Mouse (Mus musculus) midbrain, embryonic 12.5 days (tissue): Measurements from ENCODE around the gene 1700014D04Rik. TPM values are rescaled to one million over a fixed set of nuclear protein-coding genes. Genes with fewer than 3 reads are reported as not detected.
A peak's percentile ranks its signal among the peaks of the same experiment; 100 is the strongest.
"Not testable (repeated sequence)": the region's sequence is repeated elsewhere in the genome, so short reads cannot be mapped to it uniquely, and the experiment has no call there.

Experiments
- ATAC-seq: fragments of 200-750 bp; cut with Nextera tagmentation; 2 replicates; pipeline ENCODE4 v1.8.0; 2017; ENCODE audit warnings: low read depth, moderate TSS enrichment, moderate library complexity; ENCODE audit not compliant: low FRiP score
- H3K27ac ChIP-seq: fragments of 300-500 bp; sonication (generic); replicated peaks from 2 replicates; pipeline ENCODE4 v1.5.1; 2016; ENCODE audit warnings: mild to moderate bottlenecking
- H3K27me3 ChIP-seq: fragments of 300-500 bp; sonication (generic); 2 replicates; pipeline ENCODE4 v1.6.1; 2016; ENCODE audit warnings: mild to moderate bottlenecking
- H3K36me3 ChIP-seq: fragments of 300-500 bp; sonication (generic); 2 replicates; pipeline ENCODE4 v1.6.1; 2016
- H3K4me1 ChIP-seq: fragments of 300-500 bp; sonication (generic); 2 replicates; pipeline ENCODE4 v1.6.1; 2016
- H3K4me2 ChIP-seq: fragments of 300-500 bp; sonication (generic); replicated peaks from 2 replicates; pipeline ENCODE4 v1.6.1; 2016; ENCODE audit warnings: mild to moderate bottlenecking, moderate library complexity
- H3K4me3 ChIP-seq: fragments of 300-500 bp; sonication (generic); 2 replicates; pipeline ENCODE4 v1.5.1; 2016; ENCODE audit warnings: mild to moderate bottlenecking
- H3K9ac ChIP-seq: fragments of 300-500 bp; sonication (generic); replicated peaks from 2 replicates; pipeline ENCODE4 v1.6.1; 2016; ENCODE audit warnings: mild to moderate bottlenecking, moderate library complexity
- H3K9me3 ChIP-seq: fragments of 300-500 bp; sonication (generic); 2 replicates; pipeline ENCODE4 v1.6.1; 2016; ENCODE audit warnings: mild to moderate bottlenecking
- WGBS: fragments of 180-500 bp; shearing (Covaris S2); methylation state at CpG from one replicate; pipeline ENCODE4 v1.1.7; 2016; 5-methylcytosine and 5-hydroxymethylcytosine counted together
- polyA plus RNA-seq: library from polyadenylated mRNA; unstranded; fragments of >200 nt; fragmentation: Nextera tagmentation; extraction: Ambion mirVana; gene quantifications from 2 replicates; pipeline ENCODE4 v1.2.1, GENCODE M21; 2016

1700014D04Rik gene
- polyA plus RNA-seq, 1 experiment from 2014 or later = not detected

DNA sequence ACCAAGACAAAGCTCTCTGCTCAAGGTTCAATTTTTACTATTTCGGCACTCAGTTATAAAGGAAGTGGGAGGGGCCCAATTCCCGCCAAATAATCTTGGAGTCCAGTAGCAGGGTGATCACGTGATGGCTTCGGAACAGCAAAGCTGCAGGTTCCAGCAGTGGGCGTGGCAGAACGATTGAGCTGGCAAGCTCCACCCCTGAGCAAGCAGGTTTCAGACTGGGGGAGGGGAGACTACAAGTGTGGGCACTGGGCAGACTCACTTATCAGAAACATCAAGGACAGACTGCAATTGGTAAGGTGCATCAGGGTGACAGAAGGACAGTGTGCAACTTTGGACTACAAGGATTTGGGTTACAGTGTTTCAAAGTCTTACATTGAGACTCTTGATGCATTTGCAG, 12.2 kb downstream of the 1700014D04Rik start:
- H3K4me1 ChIP-seq, H3K27ac ChIP-seq, H3K9ac ChIP-seq, H3K9me3 ChIP-seq, H3K36me3 ChIP-seq, H3K27me3 ChIP-seq, H3K4me3 ChIP-seq, ATAC-seq, H3K4me2 ChIP-seq: not testable (repeated sequence)
- 31% methylated on average over 6 of the region's 6 CpGs for WGBS

- H3K4me3 ChIP-seq = no peak overlapping the region
- 83% methylated on average over 4 of the region's 4 CpGs for WGBS
These were observed 12.6 kb downstream of the 1700014D04Rik start for GRCm38 (mm10) chr13:59733936-59734335.

DNA sequence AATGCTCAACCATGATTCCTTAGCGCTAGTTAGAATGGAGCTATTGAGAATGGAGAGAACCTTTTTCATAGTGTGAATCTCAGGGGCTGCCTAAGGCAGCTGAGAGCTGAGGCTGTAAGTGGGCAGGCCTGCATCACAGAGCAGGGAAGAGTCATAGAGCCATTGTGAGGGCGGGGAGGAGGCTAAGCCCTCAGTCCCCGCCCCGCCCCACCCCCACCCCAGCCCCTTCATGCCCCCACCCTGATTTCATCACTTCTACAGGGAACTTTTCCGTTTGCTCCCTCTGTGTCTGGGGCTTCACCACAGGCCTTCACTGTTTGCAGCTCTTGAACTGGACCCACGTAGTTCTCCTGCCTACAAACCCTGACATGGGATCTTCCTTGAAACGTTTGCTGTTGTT, 14.9 kb downstream of the 1700014D04Rik start, which contains the start of gene Spata31d1d:
Spata31d1d (minus strand) TSS at position 101 of the 400 bp plus-strand sequence.
- H3K36me3 ChIP-seq = no peaks in the 10 kb centered on the region
- H3K4me3 ChIP-seq = no peak within 1 kb of the TSS
- H3K9ac ChIP-seq = no peak within 1 kb of the TSS
- no peak for ATAC-seq
- no peaks in the 10 kb centered on the region for H3K9me3 ChIP-seq
- H3K27me3 ChIP-seq = peaks cover 3% of the 10 kb centered on the region; the same call in 1 of the 2 replicates
- no peaks in the 10 kb centered on the region for H3K4me1 ChIP-seq
- 46% methylated on average over 7 of the region's 7 CpGs for WGBS
- no peak within 1 kb of the TSS for H3K4me2 ChIP-seq
- H3K27ac ChIP-seq = no peak within 1 kb of the TSS

More at GRCm38 (mm10) chr13:59733936-59734335, 12.6 kb downstream of the 1700014D04Rik start:
- Histone ChIP-seq H3K36me3 (no peaks in the 10 kb centered on the region), H3K9me3 (no peaks in the 10 kb centered on the region), H3K4me2 (no peak overlapping the region), H3K4me1 (no peaks in the 10 kb centered on the region), H3K9ac (no peak overlapping the region), H3K27ac (no peak overlapping the region), H3K27me3 (no peaks in the 10 kb centered on the region)
- ATAC-seq = no peak

DNA sequence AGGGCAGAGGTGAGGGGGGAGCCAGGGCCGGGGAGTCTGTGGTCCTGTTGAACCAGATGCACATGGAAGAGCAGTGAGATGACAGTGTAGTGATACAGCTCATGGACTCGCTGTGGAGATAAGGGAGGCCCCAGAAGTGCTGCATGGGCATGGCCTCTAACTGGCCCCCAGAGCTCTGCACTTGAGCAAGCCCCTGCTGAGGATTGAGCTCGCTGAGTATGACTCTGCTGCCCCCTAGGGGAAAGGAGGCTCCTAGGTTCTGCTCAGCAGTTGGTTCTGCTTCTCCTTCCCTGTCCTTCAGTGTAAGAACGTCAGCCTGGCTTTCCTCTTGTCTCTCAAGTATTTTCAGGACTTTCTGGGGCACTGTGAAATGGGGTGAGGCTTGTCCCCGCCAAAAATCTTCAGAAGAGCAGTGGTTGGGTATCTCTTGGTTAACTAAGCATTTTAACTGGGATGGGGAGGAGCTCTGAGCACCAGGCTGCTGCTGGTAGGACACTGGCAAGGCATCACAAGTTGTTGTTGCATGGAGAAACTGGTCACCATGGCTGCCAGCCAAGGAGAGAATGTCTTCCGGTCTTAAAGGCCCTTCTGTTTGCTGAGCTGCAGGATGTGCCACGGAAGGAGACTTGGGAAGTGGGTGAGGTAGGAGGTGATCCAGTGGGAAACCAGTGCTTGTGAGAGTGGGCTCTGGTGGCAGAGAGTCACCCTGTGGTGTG, 18.0 kb downstream of the 1700014D04Rik start:
- H3K27me3 ChIP-seq = peaks cover 7% of the 10 kb centered on the region
- H3K27ac ChIP-seq = no peak overlapping the region
- H3K36me3 ChIP-seq = no peaks in the 10 kb centered on the region
- H3K4me1 ChIP-seq = no peaks in the 10 kb centered on the region
- H3K9ac ChIP-seq = no peak overlapping the region
- H3K4me2 ChIP-seq = no peak overlapping the region
- H3K9me3 ChIP-seq = no peaks in the 10 kb centered on the region
- H3K4me3 ChIP-seq = no peak overlapping the region
- ATAC-seq = peak; percentile 82
- 28% methylated on average over 7 of the region's 7 CpGs for WGBS

DNA sequence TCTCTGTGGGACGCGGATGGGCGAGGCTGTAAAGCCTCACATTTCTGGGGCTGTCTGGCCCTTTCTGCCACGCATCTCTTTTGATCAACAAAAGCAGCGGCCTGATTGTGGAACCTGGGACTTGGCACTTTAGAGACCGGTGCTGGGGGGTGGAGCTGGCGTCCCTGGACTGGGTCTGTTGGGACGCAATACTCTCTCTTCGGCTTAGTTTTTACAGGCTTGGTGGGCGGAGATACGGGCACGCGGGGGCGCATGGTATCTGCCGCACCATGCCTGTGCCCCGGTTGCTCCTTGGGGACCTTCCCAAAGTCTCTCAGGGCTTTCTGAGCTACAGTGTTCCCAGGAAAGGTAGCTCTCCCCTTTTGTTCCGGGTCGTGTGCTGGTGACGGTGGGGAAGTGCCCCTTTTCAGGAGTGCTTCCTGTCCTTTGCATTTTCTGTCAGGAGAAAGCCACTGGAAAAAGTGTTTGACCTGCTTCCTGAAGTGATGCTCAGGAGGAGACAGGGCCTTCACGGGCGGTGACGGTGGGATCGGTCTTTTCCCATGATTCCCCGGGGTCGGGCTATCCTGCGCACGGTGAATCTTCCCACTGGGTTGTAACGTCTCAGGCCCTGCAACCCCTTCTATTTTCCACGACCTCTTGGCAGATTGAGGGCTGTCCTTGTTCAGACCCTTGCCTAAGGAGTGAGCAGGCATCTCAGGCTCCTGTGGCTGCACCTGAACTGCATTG, 20.2 kb downstream of the 1700014D04Rik start:
- Histone ChIP-seq H3K36me3 (no peaks in the 10 kb centered on the region), H3K4me1 (no peaks in the 10 kb centered on the region), H3K9ac (no peak overlapping the region), H3K27ac (no peak overlapping the region), H3K4me2 (peak overlapping the region; percentile 35), H3K4me3 (no peak overlapping the region), H3K9me3 (no peaks in the 10 kb centered on the region), H3K27me3 (peaks cover 7% of the 10 kb centered on the region)
- ATAC-seq = no peak
- WGBS = 35% methylated on average over 29 of the region's 29 CpGs

DNA sequence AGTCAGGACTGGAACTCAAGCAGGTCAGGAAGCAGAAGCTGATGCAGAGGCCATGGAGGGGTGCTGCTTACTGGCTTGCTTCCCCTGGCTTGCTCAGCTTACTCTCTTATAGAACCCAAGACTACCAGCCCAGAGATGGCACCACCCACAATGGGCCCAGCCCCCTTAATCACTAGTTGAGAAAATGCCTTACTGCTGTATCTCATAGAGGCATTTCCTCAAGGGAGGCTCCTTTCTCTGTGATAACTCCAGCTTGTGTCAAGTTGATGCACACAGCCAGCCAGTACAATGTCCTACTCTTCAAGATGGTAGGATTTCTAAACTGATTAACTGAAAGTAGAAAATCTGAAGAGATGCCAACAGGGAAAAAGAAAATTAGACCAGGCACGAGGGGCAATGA, 24.5 kb downstream of the 1700014D04Rik start:
- H3K9me3 ChIP-seq, H3K27ac ChIP-seq, ATAC-seq, H3K4me2 ChIP-seq, H3K36me3 ChIP-seq, H3K4me1 ChIP-seq, H3K4me3 ChIP-seq, H3K9ac ChIP-seq, H3K27me3 ChIP-seq: not testable (repeated sequence)
- WGBS = 91% methylated on average over 1 of the region's 1 CpGs

DNA sequence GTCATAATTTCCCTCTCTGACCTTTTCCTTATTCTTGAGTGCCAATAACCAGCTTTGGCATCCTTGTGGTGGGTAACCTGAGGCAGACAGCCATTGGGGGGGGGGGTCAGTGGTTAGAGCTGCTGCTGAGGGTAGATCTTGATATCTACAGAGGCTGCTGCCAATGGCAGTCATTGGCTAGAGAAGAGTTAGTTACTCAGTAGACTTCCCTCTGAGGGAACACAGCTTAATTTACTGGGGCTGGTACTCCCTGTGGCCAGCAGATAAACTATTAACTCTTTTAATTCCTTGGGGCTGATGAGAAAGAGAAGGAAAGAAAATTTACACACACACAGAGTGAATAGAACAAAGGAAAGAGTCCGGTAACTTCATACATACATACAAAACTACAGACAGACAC, 27.1 kb downstream of the 1700014D04Rik start:
- H3K4me3 ChIP-seq = no peak overlapping the region
- H3K4me1 ChIP-seq = no peaks in the 10 kb centered on the region
- peaks cover 2% of the 10 kb centered on the region for H3K27me3 ChIP-seq
- no peaks in the 10 kb centered on the region for H3K9me3 ChIP-seq
- no peak for ATAC-seq
- no peak overlapping the region for H3K4me2 ChIP-seq
- no peaks in the 10 kb centered on the region for H3K36me3 ChIP-seq
- 93% methylated on average over 1 of the region's 1 CpGs for WGBS
- H3K27ac ChIP-seq = no peak overlapping the region
- H3K9ac ChIP-seq = no peak overlapping the region

DNA sequence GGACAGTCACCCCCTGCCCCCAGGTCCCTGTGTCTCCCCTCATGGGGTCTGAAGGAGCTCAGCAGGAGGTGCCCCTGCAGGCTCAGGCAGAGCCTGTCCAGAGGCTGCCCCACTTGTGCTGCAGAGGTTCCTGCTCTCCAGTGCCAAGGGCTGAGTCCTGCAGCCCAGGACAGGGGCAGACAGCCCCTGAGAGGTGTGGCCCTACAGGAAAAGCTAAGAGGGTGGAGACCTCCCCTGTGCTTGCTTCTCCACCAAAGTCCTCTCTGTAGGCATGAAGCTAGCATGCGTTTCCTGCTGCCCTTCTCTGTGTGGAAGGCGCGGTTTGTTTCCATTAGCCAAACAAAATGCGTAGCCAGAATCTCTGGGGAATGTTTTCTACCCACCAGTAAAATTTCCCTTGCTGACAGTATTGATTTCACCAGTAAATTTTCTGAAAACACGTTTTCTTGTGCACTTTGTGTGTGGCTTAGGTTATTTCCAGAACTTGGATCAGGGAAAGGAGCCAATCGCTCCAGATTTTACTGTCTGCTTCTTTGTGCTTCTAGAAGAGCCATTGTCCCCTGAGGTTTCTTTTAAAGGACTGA, 27.6 kb downstream of the 1700014D04Rik start:
- not testable (repeated sequence) for H3K9me3 ChIP-seq, H3K36me3 ChIP-seq, H3K4me2 ChIP-seq, H3K4me3 ChIP-seq, H3K27me3 ChIP-seq, H3K9ac ChIP-seq, ATAC-seq, H3K27ac ChIP-seq, H3K4me1 ChIP-seq
- 37% methylated on average over 6 of the region's 6 CpGs for WGBS

DNA sequence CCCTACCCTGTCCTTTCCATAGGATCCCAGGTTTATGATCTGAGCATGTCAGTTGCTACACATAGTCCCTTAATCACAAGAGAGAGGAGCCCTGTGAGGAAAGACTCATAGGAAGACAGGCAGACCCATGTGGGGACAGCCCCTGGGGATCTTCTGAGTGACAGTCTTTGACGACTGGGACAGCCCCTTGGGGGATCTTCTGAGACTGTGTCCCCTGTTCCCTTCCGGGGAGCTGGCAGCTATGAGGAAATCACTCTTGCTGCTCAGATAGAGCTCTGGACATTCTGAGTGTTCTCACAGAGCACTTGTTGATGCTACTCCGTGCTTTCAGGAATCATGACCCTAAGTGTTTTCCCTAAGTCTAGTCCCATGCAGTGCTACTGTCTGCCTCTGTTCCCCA, 32.8 kb downstream of the 1700014D04Rik start:
- H3K9ac ChIP-seq = no peak overlapping the region
- no peak overlapping the region for H3K4me2 ChIP-seq
- no peak overlapping the region for H3K27ac ChIP-seq
- H3K4me1 ChIP-seq = no peaks in the 10 kb centered on the region
- H3K36me3 ChIP-seq = no peaks in the 10 kb centered on the region
- ATAC-seq = no peak
- 54% methylated on average over 3 of the region's 3 CpGs for WGBS
- no peak overlapping the region for H3K4me3 ChIP-seq
- H3K27me3 ChIP-seq = 0 out of 2 replicates have a peak, but pooled peaks cover 7% of the 10 kb centered on the region
- no peaks in the 10 kb centered on the region for H3K9me3 ChIP-seq

DNA sequence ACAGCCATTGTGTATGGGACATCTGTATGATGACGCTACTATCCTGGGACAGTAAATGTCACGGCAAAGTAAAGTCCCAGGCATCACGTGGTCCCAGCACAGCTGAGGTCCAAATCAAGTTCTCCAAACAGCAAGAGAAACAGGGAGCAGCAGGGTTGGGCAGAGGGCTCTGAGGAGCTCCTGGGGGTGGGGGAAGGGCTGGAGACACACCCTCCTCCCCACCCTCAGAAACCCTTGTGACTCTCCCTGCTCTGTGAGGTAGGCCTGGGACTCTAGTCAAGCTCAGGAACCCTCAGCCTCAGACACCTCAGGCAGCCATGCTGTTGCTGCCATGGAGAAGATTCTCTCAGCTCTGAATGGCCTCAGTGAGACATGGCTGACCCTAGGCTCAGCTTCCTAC, 34.6 kb downstream of the 1700014D04Rik start, which contains the start of gene Spata31d1b:
Spata31d1b (plus strand) TSS at position 301 of the 400 bp plus-strand sequence.
- WGBS = 75% methylated on average over 3 of the region's 3 CpGs
- ATAC-seq = not testable (repeated sequence)

DNA sequence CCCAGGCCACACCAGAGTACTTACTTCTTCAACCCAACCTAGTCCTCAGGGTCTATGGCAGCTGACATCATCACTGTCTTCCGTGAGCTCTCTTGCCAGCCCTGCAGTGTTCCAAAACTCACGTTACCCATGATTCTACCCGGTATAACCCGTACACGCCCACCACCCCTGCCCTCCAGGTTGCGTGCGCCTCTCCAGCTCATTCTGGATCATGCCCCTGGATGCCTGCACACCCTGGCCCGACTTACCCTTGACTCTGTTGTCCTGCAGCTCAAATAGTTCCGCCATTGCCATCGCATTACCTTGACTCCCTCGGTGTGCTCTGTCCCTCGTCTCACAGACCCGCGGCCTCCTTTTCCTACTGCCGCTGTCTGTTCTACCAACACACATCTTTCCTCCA, 36.3 kb downstream of the 1700014D04Rik start, which contains the start of gene Spata31d1a:
Spata31d1a (minus strand) TSS at position 101 of the 400 bp plus-strand sequence.
- H3K4me2 ChIP-seq = no peak within 1 kb of the TSS

More for the DNA sequence above, 34.6 kb downstream of the 1700014D04Rik start, which contains the start of gene Spata31d1b:
- H3K9ac ChIP-seq, H3K4me1 ChIP-seq, H3K9me3 ChIP-seq, H3K27me3 ChIP-seq, H3K4me2 ChIP-seq, H3K27ac ChIP-seq, H3K36me3 ChIP-seq, H3K4me3 ChIP-seq: not testable (repeated sequence)

GRCm38 (mm10) chr13:59704562-59704961, 42.0 kb downstream of the 1700014D04Rik start:
- no peak overlapping the region for H3K9ac ChIP-seq
- WGBS = 60% methylated on average over 12 of the region's 12 CpGs

More for the DNA sequence above, 36.3 kb downstream of the 1700014D04Rik start, which contains the start of gene Spata31d1a:
- H3K4me1 ChIP-seq = no peaks in the 10 kb centered on the region
- no peak within 1 kb of the TSS for H3K4me3 ChIP-seq
- WGBS = 90% methylated on average over 15 of the region's 15 CpGs
- no peak within 1 kb of the TSS for H3K27ac ChIP-seq
- no peak for ATAC-seq
- no peaks in the 10 kb centered on the region for H3K36me3 ChIP-seq
- H3K9ac ChIP-seq = no peak within 1 kb of the TSS
- no peaks in the 10 kb centered on the region for H3K9me3 ChIP-seq
- 0 out of 2 replicates have a peak, but pooled peaks cover 7% of the 10 kb centered on the region for H3K27me3 ChIP-seq

More at GRCm38 (mm10) chr13:59704562-59704961, 42.0 kb downstream of the 1700014D04Rik start:
- no peak; the same call in 1 of the 2 replicates for ATAC-seq
- H3K9me3 ChIP-seq = no peaks in the 10 kb centered on the region
- H3K4me2 ChIP-seq = no peak overlapping the region
- no peak overlapping the region for H3K4me3 ChIP-seq
- H3K27ac ChIP-seq = no peak overlapping the region
- H3K4me1 ChIP-seq = no peaks in the 10 kb centered on the region
- no peaks in the 10 kb centered on the region for H3K27me3 ChIP-seq
- H3K36me3 ChIP-seq = no peaks in the 10 kb centered on the region
